8 mouse cellular contexts compared by ENCODE assay signal in the genomic region with DNA sequence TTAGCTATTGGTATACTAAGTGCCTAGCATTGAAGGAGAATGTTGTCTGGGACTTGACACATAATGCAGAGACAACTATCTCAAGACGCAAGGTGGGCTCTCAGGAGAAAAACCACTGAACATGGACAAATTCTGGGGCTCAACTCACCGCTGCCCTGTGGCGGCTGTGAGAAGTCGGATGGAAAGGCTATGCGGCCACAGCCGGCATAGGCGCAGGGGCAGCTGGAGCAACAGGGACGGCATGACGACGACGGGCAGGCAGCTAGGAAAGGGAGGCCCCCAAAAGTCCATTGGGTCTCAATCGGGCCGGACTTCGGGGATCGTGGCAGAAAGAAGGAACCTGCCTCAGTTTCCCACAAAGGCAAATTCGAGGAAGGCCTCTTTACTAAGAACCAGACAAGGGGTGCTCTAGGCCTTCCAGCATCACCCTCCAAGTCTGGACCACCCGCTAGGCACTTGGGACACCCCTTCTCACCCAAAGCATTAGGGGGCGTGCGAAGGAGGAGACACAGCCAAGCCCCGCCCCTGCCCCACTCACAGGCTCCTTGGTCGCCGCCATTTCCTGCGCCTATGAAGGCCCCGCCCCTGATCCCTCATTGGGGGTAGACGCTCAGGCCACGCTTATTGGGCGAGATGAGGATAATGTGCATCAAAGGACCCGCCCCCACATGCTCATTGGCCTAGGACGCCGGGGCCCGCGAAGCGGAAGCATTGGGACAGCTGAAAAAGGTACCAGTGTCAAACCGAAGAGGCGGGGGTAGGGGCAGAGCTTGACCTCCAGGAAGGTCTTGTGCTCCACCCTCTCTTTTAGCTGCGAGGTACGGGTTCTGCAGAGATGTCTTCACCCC. TPM values are rescaled to one million over a fixed set of nuclear protein-coding genes. Genes with fewer than 3 reads are reported as not detected.
DNase-seq lines count a peak whose midpoint lies in the region; ATAC-seq and TF ChIP-seq lines count a peak whose summit lies in the region.

A gene (minus strand): TSS at position 562 of the 848 bp plus-strand sequence.

- peak within 1 kb of the TSS; percentile 65; the same call in 1 of the 2 replicates for H3K27ac ChIP-seq in forebrain, embryonic 12.5 days
- H3K27ac ChIP-seq in heart, postnatal 0 days (ENCODE audit: low read depth), result peak within 1 kb of the TSS; percentile 79
- H3K27ac ChIP-seq in liver, postnatal 0 days (ENCODE audit: low read depth), result peak within 1 kb of the TSS; percentile 81
- peak within 1 kb of the TSS; percentile 30; the same call in 1 of the 2 replicates for H3K27ac ChIP-seq in neural tube, embryonic 14.5 days (ENCODE audit: low read depth, low read length)

- TF ChIP-seq CTCF in E14TG2a.4 (conservative IDR thresholded peaks at IDR 0.05; ENCODE audit: low read length), result no peak
- TF ChIP-seq CTCF in heart, postnatal 0 days (IDR thresholded peaks at IDR 0.05; ENCODE audit: low read depth), result no peak
- 0 out of 2 replicates have a peak, but pooled peaks have one; percentile 11 for TF ChIP-seq CTCF in liver, postnatal 0 days (IDR thresholded peaks at IDR 0.05; ENCODE audit: low read depth)

- WGBS in forebrain, embryonic 12.5 days, result 2% methylated on average over 37 of the region's 37 CpGs
- WGBS in heart, postnatal 0 days, result 2% methylated on average over 37 of the region's 37 CpGs
- under 1% methylated on average over 37 of the region's 37 CpGs for WGBS in large intestine, adult 2 months
- under 1% methylated on average over 36 of the region's 37 CpGs for WGBS in liver, postnatal 0 days (ENCODE audit: insufficient replicate concordance)
- WGBS in neural tube, embryonic 14.5 days, result 2% methylated on average over 37 of the region's 37 CpGs

- peaks cover 81% of the 10 kb centered on the region for H3K4me1 ChIP-seq in E14TG2a.4 (replicated peaks; ENCODE audit: low read depth, low read length)
- H3K4me1 ChIP-seq in forebrain, embryonic 12.5 days, result peaks cover 54% of the 10 kb centered on the region
- H3K4me1 ChIP-seq in heart, postnatal 0 days (ENCODE audit: control insufficient read depth, insufficient read depth), result peaks cover 26% of the 10 kb centered on the region
- peaks cover 40% of the 10 kb centered on the region for H3K4me1 ChIP-seq in liver, postnatal 0 days (ENCODE audit: insufficient read depth)
- peaks cover 31% of the 10 kb centered on the region for H3K4me1 ChIP-seq in neural tube, embryonic 14.5 days (ENCODE audit: control insufficient read depth, insufficient read depth, low read length)

- peak within 1 kb of the TSS; percentile 83 for H3K4me3 ChIP-seq in E14TG2a.4 (replicated peaks; ENCODE audit: low read length)
- peak within 1 kb of the TSS; percentile 56 for H3K4me3 ChIP-seq in forebrain, embryonic 12.5 days (replicated peaks)
- peak within 1 kb of the TSS; percentile 59 for H3K4me3 ChIP-seq in heart, postnatal 0 days (ENCODE audit: low read depth, low read length)
- H3K4me3 ChIP-seq in liver, postnatal 0 days (ENCODE audit: low read depth, low read length), result peak within 1 kb of the TSS; percentile 67
- peak within 1 kb of the TSS; percentile 42 for H3K4me3 ChIP-seq in neural tube, embryonic 14.5 days (ENCODE audit: low read depth, low read length)

- no peaks in the 10 kb centered on the region for H3K9me3 ChIP-seq in E14TG2a.4 (ENCODE audit: low read length)
- H3K9me3 ChIP-seq in forebrain, embryonic 12.5 days, result no peaks in the 10 kb centered on the region
- H3K9me3 ChIP-seq in heart, postnatal 0 days (replicated peaks; ENCODE audit: control insufficient read depth, low read length), result no peaks in the 10 kb centered on the region
- no peaks in the 10 kb centered on the region for H3K9me3 ChIP-seq in liver, postnatal 0 days (ENCODE audit: low read length)
- H3K9me3 ChIP-seq in neural tube, embryonic 14.5 days (ENCODE audit: control insufficient read depth, low read length), result no peaks in the 10 kb centered on the region

- H3K36me3 ChIP-seq in E14TG2a.4 (ENCODE audit: insufficient read depth, low read length), result peaks cover 7% of the 10 kb centered on the region; the same call in 1 of the 2 replicates
- 0 out of 2 replicates have a peak, but pooled peaks cover 4% of the 10 kb centered on the region for H3K36me3 ChIP-seq in forebrain, embryonic 12.5 days (replicated peaks)
- no peaks in the 10 kb centered on the region for H3K36me3 ChIP-seq in heart, postnatal 0 days (replicated peaks; ENCODE audit: control insufficient read depth, insufficient read depth, low read length)
- 0 out of 2 replicates have a peak, but pooled peaks cover 2% of the 10 kb centered on the region for H3K36me3 ChIP-seq in liver, postnatal 0 days (replicated peaks; ENCODE audit: insufficient read depth, low read length)
- no peaks in the 10 kb centered on the region for H3K36me3 ChIP-seq in neural tube, embryonic 14.5 days (ENCODE audit: control insufficient read depth, insufficient read depth, low read length)

- H3K4me2 ChIP-seq in forebrain, embryonic 12.5 days, result peak within 1 kb of the TSS; percentile 95
- peak within 1 kb of the TSS; percentile 96 for H3K4me2 ChIP-seq in heart, postnatal 0 days (ENCODE audit: low read depth, low read length)
- H3K4me2 ChIP-seq in liver, postnatal 0 days (ENCODE audit: low read depth, low read length), result peak within 1 kb of the TSS; percentile 100
- H3K4me2 ChIP-seq in neural tube, embryonic 14.5 days (ENCODE audit: low read depth, low read length), result peak within 1 kb of the TSS; percentile 92

- no peaks in the 10 kb centered on the region for H3K27me3 ChIP-seq in E14TG2a.4 (ENCODE audit: insufficient read depth, low read length)
- no peaks in the 10 kb centered on the region for H3K27me3 ChIP-seq in forebrain, embryonic 12.5 days
- no peaks in the 10 kb centered on the region for H3K27me3 ChIP-seq in heart, postnatal 0 days (ENCODE audit: control insufficient read depth, insufficient read depth, low read length)
- no peaks in the 10 kb centered on the region for H3K27me3 ChIP-seq in liver, postnatal 0 days (ENCODE audit: insufficient read depth, low read length)
- H3K27me3 ChIP-seq in neural tube, embryonic 14.5 days (ENCODE audit: control insufficient read depth, insufficient read depth, low read length), result no peaks in the 10 kb centered on the region

- H3K9ac ChIP-seq in forebrain, embryonic 12.5 days, result peak within 1 kb of the TSS; percentile 77
- H3K9ac ChIP-seq in heart, postnatal 0 days (replicated peaks; ENCODE audit: low read depth, low read length), result peak within 1 kb of the TSS; percentile 60
- peak within 1 kb of the TSS; percentile 75 for H3K9ac ChIP-seq in liver, postnatal 0 days (replicated peaks)
- peak within 1 kb of the TSS; percentile 58 for H3K9ac ChIP-seq in neural tube, embryonic 14.5 days (replicated peaks; ENCODE audit: low read depth, low read length)

- DNase-seq in c-Kit-positive CD71-positive TER-119-positive erythroid progenitor cells, embryonic 14.5 days (ENCODE audit: low spot score), result peak; percentile 98
- peak; percentile 98 for DNase-seq in heart, postnatal 0 days (ENCODE audit: low spot score)
- peak; percentile 96 for DNase-seq in large intestine, adult 2 months (ENCODE audit: low read depth, low spot score)
- peak; percentile 97 for DNase-seq in liver, postnatal 0 days
- DNase-seq in testis, postnatal 10 days (ENCODE audit: low spot score), result peak; percentile 98

- peak; percentile 54; the same call in 1 of the 2 replicates for TF ChIP-seq EP300 in heart, postnatal 0 days (IDR thresholded peaks at IDR 0.05; ENCODE audit: low read depth)
- no peak for TF ChIP-seq EP300 in liver, postnatal 0 days (IDR thresholded peaks at IDR 0.05; ENCODE audit: low read depth)

- ATAC-seq in forebrain, embryonic 12.5 days (ENCODE audit: low FRiP score), result peak; percentile 94
- peak; percentile 94 for ATAC-seq in heart, postnatal 0 days (ENCODE audit: insufficient read depth, low read depth)
- peak; percentile 93 for ATAC-seq in liver, postnatal 0 days
- peak; percentile 94 for ATAC-seq in neural tube, embryonic 14.5 days (ENCODE audit: low read depth)

RNA-seq across cellular contexts. Expression of the gene that starts here (rescaled TPM):
- polyA plus RNA-seq in forebrain, embryonic 12.5 days (2016; fragmentation: Nextera tagmentation; extraction: Ambion mirVana), result 15.0 and 18.8 TPM in 2 replicates
- 51.4 and 75.2 TPM in 2 replicates for total RNA-seq in heart, postnatal 0 days (2014; rRNA removed; ENCODE audit: low replicate concordance)
- polyA plus RNA-seq in heart, postnatal 0 days (2015; fragmentation: Nextera tagmentation; extraction: Ambion mirVana), result 58.5 and 59.7 TPM in 2 replicates
- polyA plus RNA-seq in large intestine, adult 2 months (2012; rRNA removed), result 44.6 and 46.9 TPM in 2 replicates
- 10.9 and 11.2 TPM in 2 replicates for polyA plus RNA-seq in liver, postnatal 0 days (2015; fragmentation: Nextera tagmentation; extraction: Ambion mirVana)
- 23.7 and 28.5 TPM in 2 replicates for polyA plus RNA-seq in neural tube, embryonic 14.5 days (2014; fragmentation: Nextera tagmentation; extraction: Ambion mirVana)

Comparison
In these comparisons a context has a peak if more than half of its experiments do, and no peak if none do; other contexts are left out.
1. Peak in every context shown above with its lines: DNase-seq, ATAC-seq, H3K4me3 ChIP-seq and H3K27ac ChIP-seq.
2. H3K27ac ChIP-seq: peak in every context shown above with its lines; median percentile 81 in liver, postnatal 0 days; 79 in heart, postnatal 0 days; 65 in forebrain, embryonic 12.5 days; 30 in neural tube, embryonic 14.5 days.